Mouse (Mus musculus) gastrocnemius, postnatal 25 days (tissue): ENCODE data around the gene Tigd3. TPM values are rescaled to one million over a fixed set of nuclear protein-coding genes. Genes with fewer than 3 reads are reported as not detected.
A peak's percentile ranks its signal among the peaks of the same experiment; 100 is the strongest.

Experiments used
- DNase-seq: peaks from one replicate; pipeline ENCODE4 v3.0.0; 2022
- long read RNA-seq, 2 experiments: library from polyadenylated mRNA; stranded (forward); transcript quantifications; one replicate each; pipeline ENCODE4 v2.0.0; 2021
- total RNA-seq, 2 experiments: library from RNA; stranded (reverse); gene quantifications; 1 replicate in 1 of 2; 2 replicates in 1 of 2; pipeline ENCODE4 v1.2.3; 2021

Tigd3 gene
- under 1 TPM; 0.15 to 0.35 TPM for total RNA-seq
- long read RNA-seq, experiment 1 = 0 reads
- long read RNA-seq, experiment 2 = 0 reads

DNA sequence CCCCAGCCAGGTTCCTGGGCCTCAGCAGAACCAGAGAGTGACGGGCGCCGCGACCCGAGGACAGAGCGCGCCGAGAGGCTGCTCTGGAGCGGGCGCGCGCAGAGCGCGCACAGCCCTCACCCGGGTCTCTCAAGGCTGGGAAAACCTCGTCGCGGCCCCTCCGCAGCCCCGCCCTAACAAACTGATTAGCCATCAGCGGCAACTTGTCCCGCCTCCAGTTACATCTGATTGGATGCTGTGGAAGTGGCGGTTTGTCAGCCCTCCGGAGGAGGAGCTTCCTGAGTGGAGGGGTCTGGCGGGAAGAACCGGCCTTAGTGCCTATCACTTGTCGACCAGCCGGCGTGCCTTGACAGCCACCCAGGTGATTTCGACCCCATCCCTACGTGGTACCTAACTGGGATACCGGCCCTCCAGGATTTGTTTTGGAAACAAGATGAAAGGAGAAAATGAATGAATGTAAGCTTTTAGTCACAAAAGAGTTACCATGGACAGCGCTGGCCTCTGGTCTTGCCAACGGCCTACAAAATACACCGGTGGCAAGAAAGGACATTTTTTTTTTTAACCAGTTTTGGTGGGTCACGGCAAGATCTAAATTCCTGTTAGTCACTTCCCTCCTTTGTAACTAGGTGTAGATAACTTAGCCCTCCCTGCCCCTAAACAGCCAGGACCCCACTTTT, at the start of gene Tigd3:
Gene Tigd3, minus strand, starts transcription at position 148 of the 677 bp plus-strand sequence.
- DNase-seq = peak; percentile 91

DNA sequence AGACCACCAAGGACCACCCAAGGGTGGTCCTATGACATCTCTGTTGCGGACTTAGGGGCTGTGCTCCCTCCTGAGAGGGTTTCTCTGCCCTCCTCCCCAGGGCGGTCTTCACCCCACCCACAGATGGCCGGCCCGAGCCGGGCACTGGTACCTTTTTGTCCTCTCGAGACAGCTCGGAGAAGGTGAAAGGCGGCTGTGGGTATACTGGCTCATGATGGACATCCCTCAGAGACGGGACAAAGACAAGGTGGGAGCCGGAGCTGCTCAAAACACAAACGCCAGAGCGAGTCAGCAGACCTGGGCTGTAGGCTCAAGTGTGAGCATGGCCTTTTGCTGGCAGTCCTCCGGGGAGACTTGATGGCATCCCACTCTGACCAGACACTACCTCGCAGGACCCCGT, 49.5 kb upstream of the Tigd3 start:
- DNase-seq = no peak

DNA sequence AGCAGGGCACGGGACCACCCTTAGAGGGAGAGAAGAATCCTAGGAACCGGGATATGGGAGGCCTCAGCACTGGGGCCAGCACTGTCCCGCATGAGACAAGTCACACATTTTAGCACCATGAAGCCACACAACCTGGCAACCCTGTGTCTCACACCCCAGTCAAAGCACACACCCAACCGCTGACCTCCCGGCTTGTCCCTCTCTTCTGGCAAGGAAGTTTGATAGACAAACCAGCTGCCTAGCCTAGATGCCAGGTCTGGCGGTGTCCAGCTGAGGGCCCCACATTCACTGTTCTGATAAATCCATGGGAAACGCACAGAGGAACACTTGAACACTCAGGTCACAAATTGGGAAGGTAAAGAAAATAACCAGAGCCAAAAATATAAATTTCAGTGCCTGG, 48.6 kb upstream of the Tigd3 start:
- peak; percentile 57 for DNase-seq

DNA sequence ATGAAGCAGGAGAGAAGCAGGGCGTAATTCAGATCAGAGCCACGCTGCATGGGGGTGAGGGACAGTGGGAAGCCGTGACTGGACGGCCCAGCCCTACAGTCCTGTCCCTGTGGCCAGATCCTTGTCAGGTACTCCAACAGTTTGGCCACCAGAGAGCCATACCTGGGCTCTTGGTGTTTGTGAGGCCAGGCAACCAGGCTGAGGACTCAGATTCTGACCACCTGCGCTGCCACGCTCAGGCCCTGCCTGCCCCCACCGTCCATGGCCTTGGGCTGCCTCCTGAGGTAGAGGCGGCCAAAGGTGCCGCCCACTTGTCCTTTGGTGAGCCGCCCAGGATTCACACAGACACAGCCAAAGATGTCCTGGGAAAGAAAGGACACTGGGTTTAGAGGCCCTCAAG, 46.7 kb upstream of the Tigd3 start:
- peak; percentile 67 for DNase-seq

DNA sequence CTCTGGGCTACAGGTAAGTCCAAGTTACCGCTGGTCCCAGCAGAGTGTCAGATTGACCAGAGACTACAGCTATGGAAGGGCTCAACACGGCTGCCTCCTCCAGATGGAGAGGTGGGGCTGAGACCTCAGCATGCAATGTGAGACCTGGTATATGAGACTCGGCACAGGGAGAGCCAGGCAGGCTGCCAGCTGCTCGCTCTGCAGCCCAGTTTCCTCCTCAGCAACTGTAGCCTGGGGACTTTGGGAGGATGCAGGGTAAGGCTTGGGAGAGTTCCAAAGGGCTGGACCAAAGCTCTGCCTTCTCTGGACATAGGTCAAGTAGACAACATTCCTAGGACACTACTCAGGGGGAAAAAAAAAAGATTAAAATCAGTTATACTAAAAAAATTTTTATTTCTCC, 46.2 kb upstream of the Tigd3 start:
- DNase-seq = peak; percentile 92

DNA sequence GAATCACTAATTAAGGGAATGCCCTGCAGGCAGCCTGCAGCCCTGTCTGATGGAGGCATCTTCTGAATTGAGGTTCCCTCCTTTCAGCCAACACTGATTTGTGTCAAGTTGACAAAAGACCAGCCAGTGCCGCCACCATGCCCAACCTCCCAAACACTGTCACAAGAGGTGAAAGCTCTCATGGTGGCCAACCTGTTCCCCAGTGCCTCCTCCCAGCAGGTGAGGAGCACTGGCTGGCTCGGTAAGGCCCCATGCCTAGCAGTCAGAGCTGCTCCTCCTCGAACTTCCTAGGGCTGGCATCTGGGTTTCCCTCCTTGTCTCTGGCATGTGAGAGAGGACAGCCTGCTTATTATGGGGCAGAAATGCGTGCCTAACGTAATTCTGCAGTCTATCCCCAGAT, 45.8 kb upstream of the Tigd3 start:
- no peak for DNase-seq

DNA sequence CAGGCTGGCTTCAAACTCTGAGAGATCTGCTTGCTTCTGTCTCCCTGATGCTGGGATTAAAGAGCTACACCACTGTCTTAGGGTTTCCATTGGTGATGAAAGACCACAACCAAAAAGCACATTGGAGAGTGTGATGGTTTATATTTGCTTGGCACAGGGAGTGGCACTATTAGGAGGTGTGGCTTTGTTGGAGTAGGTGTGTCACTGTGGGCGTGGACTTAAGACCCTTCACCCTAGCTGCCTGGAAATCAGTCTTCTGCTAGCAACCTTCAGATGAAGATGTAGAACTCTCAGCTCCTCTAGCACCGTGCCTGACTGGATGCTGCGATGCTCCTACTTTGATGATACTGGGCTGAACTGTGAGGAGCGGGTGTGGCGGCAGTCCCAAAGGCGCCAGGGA, 44.6 kb upstream of the Tigd3 start:
- no peak for DNase-seq

DNA sequence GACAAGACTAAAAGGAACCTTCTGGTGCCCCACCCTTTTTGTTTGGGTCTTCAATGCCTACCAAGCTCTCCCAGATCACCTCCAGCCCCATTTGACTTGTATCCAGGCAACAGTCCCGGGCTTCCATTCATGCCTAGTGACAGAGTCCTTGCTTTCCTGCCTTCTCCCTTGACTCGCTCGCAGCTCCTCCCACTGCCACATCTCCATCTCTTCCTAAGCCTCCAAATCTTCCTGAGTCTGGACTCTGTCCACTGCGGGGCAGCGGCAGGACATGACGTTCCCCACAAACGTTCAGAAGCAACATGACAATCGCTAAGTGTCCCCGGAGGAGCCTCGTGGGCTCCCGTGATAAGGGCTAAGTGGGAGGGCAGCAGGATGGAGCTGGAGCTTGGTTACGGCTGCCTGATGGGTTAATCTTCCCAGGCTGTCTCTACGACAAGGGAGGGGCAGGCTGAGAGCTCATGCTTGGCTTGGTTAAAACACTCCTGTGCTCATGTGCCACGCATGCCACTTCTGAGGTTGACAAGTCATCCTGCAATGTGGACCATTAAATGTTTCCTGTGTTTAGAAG, 44.0 kb upstream of the Tigd3 start:
- no peak for DNase-seq

DNA sequence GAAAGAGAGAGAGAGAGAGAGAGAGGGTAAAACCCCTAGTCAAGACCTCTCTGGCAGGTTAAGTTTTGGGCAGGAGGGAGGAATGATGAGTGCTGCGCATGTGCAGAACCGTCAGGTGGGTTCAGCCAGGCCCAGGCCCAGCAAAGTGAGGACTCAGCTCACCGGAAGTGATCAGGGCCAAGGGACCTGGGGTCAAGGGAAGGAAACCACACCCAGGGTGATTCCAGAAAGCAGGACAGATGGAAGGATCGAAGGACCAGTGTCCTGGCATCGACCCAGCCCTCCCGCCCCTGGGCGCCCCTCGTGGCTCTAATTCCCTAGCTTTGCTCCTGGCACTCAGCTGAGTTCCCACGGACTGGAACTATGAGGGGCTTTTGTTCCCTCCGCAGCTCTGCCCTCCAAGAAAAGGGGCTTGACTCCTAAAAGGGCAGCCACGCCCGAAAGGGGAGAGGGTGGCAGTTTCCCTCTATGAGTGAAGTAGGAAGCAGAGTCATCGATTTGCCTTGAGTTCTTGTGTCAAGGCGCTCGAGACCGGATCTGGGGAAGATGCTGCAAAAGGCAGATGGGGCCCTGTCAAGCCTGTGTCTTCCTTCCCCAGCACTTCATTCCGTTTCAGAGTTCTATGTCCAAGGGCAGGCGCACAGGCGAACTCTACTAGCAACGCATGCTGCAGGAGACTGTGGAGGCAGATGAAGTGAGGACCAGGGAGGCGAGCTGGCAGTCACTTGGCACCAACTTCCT, 43.3 kb upstream of the Tigd3 start:
- DNase-seq = no peak

DNA sequence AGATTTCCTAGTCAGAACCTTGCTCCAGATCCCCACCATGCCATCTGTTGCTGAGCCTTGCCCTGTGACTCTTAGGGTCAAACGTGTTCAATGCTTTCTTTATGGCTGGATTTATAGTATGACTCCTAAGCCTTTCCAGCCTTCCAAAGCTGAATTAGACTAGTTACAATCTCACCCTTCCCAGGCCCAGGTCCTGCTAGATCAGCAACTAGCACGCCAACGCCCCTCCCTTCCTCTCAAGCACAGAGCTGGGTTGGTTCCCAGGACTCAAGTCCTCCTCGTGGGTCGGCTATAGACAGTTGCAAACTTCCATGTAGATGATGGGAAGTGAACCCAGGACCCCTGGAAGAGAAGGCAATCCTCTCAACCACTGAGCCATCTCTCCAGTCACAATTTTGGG, 41.7 kb upstream of the Tigd3 start:
- no peak for DNase-seq

DNA sequence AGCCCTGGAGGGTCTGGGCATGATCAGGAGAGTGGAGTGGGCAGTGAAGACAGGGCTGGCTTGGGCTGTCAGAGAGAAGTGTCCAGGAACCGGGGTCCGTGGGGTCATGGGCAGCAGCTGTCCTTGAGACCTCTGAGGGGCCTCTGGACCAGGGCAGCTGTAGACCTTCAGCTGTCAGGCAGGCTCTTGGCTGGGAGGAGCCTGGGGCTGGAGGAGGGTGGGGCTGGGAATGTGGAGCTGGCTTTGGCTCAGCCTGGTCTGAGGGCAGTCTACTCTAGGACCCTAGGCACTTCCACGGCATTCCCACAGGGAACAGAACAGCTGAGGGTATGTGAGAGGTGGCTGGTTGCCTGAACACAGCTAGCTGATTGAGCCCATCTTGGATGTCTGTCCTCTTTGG, 41.3 kb upstream of the Tigd3 start:
- DNase-seq = peak; percentile 66

DNA sequence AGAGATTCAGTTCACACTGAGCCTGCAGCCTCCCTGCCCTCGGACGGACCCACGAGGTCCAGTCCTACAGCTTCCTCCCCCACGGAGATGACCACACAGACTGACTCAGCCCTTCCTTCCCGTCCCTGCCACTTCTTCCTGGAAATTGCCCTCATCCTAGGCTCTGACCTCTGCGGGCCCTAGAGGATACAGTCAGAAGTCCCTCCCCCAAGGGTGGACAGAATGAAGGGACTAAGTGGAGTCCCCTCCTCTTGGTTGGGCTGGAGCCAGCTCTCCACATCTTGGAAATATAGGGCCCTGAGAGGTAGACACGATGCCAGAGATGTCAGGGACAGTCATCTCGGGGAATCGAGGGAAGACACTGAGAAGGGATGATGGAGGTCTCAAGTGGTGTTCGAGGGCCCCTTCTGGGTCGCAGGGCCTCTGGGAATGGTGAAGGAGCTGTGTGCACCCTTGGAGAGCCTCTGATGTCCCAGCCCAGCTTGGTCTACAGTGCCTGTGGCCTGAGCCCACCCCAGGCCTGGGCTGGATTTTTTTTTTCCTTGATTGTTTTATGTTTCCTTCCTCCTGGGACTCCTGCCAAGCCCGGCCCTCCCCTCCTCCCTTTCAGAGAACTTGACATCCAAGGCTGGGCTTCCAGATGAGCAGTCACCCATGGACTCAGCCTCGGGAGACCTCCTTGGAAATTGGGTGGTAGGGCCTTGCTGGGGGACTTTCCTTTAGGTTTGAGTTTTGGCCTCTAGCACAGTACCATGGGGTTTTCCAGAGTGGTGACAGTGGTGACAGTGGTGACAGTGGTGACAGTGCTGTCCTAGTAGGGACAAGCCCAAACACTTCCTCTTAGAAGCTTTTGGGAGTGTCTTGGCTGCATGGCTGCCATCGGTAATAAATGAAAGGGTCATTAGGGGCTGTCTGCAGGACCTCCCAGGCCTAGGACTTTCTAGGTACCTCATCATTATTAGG, 36.0 kb upstream of the Tigd3 start:
- DNase-seq = peak; percentile 59

DNA sequence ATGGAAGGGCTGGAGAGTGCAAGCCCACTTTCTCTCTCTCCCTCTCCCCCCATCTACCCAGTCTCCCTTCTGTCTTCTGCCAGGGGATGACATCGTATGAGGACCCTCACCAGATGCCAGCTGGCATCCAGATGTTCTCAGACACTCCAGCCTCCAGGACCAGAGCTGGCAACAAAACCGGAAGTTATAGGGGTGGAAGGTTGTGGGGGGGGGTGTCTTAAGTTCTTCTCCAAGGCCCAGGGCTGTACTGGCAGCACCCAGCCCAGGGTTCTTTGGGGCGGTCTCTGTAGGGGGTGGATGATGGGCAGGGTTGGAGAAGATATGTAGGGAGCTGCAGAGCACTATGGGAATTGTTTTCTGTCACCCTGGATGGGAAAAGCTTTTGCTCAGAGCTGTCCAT, 34.6 kb upstream of the Tigd3 start:
- DNase-seq = no peak

DNA sequence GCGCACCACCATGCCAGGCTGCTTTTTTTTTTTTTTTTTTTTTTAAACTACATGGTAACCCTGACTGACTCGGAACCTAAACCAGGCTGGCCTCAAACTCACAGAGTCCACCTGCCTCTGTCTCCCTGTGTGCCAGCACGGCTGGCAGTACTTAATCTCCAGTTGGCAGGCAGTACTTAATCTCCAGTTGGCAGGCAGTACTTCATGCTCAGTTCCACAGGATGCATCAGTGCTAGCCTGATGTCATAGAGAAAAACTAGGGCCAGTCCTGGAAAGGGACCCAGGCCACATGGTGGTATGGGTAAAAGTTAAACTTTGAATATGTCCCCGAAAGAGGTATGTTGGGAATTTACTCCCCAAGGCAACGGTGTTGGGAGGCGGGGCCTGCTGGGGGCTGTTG, 34.2 kb upstream of the Tigd3 start:
- DNase-seq = no peak

DNA sequence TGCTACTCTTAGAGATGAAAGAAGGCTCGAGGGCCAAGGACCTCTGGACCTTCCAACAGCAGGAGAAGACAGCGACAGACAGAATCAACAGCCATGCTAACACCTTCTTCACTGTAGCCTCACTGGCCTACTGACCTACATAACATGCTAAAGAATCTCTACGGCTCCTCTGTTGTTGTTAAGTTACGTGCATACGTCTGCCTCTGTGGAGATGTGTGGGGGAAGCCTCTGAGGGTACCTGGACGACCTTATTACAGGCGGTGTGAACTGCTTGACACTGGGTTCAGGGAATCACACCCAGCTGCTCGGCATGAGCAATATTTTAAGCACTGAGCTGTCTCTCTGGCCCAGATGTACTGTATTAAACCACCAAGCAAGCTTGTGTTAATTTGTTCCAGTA, 33.6 kb upstream of the Tigd3 start:
- no peak for DNase-seq

DNA sequence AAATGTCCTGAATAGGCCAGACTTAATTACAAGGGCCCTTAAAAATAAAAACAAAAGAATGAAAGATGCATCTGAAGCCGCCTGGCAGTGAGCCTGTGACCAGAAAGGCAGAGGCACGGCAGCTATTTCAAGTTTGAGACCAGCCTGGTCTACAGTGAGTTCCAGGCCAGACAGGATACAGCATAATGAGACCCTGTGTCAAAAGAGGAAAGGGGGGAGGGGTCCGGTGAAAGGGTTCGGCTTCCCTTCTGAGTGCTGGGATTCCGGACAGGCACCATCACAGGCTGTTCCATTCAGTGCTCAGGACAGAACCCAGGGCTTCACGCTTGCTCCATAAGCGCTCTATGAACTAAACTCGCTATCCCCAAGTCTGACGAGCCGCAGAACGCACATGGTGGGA, 33.1 kb upstream of the Tigd3 start:
- DNase-seq = no peak

DNA sequence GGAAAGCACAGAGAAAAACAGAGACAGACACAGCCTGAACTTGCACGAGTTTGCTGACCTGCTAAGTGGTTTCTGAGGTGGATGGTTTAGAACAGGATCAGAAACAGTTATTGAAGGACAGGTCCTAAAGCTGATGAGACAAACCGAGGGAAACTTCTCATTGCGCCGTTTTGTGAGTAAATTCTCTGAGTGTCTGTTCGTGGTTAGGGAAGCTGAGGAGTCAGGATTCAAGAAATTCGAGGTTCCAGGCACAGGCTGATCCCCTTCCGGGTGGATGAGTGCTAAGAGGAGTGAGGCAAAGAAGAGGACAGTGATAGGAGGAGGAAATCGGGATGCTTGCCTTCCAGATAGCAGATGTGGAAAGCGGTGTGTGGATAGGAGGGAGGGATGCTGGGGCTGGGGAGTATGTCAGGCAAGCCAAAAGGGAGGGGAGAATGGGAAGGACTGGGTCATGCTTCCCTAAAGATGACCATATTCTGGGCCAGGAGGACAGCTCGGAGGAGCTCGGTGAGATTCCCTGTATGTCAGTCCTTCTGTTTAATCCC, 31.4 kb upstream of the Tigd3 start:
- DNase-seq = no peak

DNA sequence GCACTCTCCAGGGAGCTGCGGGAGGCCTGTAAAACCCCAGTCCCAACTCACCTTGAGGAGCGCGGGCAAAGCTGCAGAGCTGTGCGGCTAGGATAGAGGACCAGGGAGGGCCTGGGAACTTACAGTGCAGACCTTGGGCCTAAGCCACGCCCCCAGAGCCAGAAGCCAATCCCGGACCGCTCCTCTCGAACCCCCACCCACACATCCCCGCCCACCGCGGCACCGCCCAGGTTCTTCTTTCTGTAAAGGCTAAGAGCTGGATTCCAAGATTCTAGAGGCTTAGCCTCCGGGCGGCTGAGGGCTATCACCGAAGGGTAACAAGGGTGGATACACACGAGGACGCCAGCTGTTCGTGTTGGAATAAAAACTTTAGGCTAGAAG, 30.8 kb upstream of the Tigd3 start, which contains the start of gene Cdc42ep2:
Gene Cdc42ep2, minus strand, starts transcription at position 104 of the 381 bp plus-strand sequence.
- DNase-seq = peak; percentile 98

DNA sequence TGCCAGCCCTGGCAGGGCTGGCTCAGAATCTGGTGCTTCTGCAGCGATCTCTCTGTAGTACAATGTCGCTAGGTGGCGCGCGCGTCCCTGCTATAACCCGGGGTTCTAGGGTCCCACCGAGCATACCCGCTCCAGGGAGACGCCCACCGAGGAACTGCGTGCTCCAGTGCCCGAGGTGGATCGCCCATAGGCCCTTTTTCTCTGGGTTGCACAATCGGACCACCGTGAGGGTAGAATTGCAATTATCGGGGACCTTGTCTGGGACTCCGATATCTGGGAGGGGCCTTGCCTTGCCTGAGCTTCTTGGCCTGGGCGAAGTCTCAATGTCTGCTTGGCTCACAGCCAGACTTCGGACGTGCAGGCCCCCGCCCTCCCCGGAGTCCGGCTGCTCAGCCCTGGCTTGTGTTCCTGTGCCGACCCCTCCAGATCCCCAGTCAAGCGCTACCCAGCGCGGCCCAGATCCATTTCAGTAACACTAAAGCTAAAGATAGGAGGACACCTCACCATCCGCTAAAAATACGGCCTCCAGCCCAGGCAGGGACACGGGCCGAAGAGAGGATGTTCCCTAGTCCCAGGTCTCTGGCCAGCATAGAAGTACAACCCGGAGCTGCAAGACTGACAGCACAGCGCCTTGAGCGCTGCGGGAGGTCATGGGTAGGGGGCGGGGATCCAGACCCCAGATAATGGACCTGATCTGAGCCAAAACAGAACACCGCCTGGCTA, 30.2 kb upstream of the Tigd3 start:
- peak; percentile 86 for DNase-seq

DNA sequence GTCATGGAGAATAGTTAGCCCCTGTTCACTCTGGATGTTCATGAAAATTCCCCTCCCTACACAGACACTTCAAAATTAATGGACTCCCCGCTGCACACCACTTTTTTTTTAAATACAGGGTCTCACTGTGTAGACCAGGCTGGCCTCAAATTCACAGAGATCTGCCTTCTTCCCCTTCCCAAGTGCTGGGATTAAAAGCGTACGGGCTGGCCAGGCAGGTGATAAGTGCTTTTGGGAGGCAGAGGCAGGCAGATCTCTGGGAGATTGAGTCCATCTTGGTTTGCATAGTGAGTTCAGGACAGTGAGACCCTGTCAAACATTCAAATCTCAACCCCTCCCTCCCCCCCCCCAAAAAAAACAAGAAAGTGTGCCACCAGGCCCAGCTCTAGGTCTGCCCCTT, 29.0 kb upstream of the Tigd3 start:
- no peak for DNase-seq
